Comparison of ENCODE assay signal across 13 mouse cellular contexts in the genomic region with DNA sequence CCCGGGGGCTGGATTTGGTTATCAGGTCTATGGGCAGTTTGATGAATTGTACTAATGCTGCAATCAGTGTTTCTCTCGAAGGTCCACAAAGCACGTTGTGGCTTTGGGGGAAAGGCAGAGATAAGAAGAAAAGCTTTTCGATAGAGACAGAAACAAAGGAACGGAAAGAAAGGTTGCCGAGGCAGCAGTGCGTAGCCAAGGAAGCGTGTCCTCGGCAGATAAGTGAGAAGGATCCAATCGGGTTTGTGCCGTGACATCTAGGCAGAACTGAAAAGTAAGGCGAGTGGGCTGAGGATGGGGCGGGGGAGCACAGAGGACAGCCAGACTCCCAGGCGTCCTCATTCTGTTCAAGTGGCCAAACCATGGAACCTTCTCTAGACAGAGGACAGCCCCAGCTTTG.
DNase-seq lines count a peak whose midpoint lies in the region; ATAC-seq lines count a peak whose summit lies in the region.
"Had no signal": no experiment of that assay in that cellular context is flagged by ENCODE, and none has a peak within 500 bp of the region (broad histone marks: within the 10 kb centered on the region; RNA-seq: fewer than 3 reads in every experiment).

No protein-coding gene starts in this region.

- no peaks in the 10 kb centered on the region for H3K36me3 ChIP-seq in neural tube, embryonic 12.5 days
- H3K36me3 ChIP-seq in hindbrain, embryonic 12.5 days = no peaks in the 10 kb centered on the region
- no peaks in the 10 kb centered on the region for H3K36me3 ChIP-seq in midbrain, embryonic 10.5 days
- H3K36me3 ChIP-seq: stomach, embryonic 15.5 days had no signal

- no peaks in the 10 kb centered on the region for H3K9me3 ChIP-seq in neural tube, embryonic 12.5 days
- no peaks in the 10 kb centered on the region for H3K9me3 ChIP-seq in hindbrain, embryonic 12.5 days (replicated peaks)
- no peaks in the 10 kb centered on the region for H3K9me3 ChIP-seq in midbrain, embryonic 10.5 days (replicated peaks)
- H3K9me3 ChIP-seq: megakaryocyte, embryonic 14.5 days; stomach, embryonic 15.5 days had no signal

- H3K27ac ChIP-seq in neural tube, embryonic 12.5 days = no peak overlapping the region
- no peak overlapping the region for H3K27ac ChIP-seq in hindbrain, embryonic 12.5 days
- H3K27ac ChIP-seq in midbrain, embryonic 10.5 days (replicated peaks) = 0 out of 2 replicates have a peak overlapping the region, but pooled peaks have one; percentile 42
- H3K27ac ChIP-seq: layer of hippocampus, adult 2 months; stomach, embryonic 15.5 days had no signal

- peak; percentile 25; the same call in 1 of the 2 replicates for ATAC-seq in neural tube, embryonic 12.5 days (ENCODE audit: low FRiP score, low read depth)
- peak; percentile 59; the same call in 1 of the 2 replicates for ATAC-seq in hindbrain, embryonic 12.5 days (ENCODE audit: low FRiP score)
- no peak for ATAC-seq in activated CD4-positive, CD25-positive, alpha-beta regulatory T cell, adult 4 months

- DNase-seq in neural tube, embryonic 10.5 days (ENCODE audit: extremely low spot score, low spot score) = no peak
- DNase-seq in midbrain, embryonic 10.5 days (ENCODE audit: low spot score) = no peak
- DNase-seq in T-cell, adult 2 months (ENCODE audit: low spot score) = no peak
- DNase-seq in layer of hippocampus, adult 8-10 months (ENCODE audit: low spot score in 2 of 2) = no peak
- DNase-seq: kidney, adult 2 months; left cerebral cortex, postnatal 4 days; lung, adult 2 months had no signal

- no peak overlapping the region for H3K4me3 ChIP-seq in neural tube, embryonic 12.5 days
- no peak overlapping the region for H3K4me3 ChIP-seq in hindbrain, embryonic 12.5 days
- H3K4me3 ChIP-seq in midbrain, embryonic 10.5 days = no peak overlapping the region
- H3K4me3 ChIP-seq: layer of hippocampus, adult 2 months; megakaryocyte, embryonic 14.5 days; stomach, embryonic 15.5 days had no signal

- no peak overlapping the region for H3K9ac ChIP-seq in neural tube, embryonic 12.5 days
- no peak overlapping the region for H3K9ac ChIP-seq in hindbrain, embryonic 12.5 days
- H3K9ac ChIP-seq: stomach, embryonic 15.5 days had no signal

- WGBS in neural tube, embryonic 12.5 days = 55% methylated on average over 14 of the region's 14 CpGs
- WGBS in hindbrain, embryonic 12.5 days = 40% methylated on average over 14 of the region's 14 CpGs
- WGBS in midbrain, embryonic 10.5 days = 40% methylated on average over 14 of the region's 14 CpGs

- H3K4me1 ChIP-seq in neural tube, embryonic 12.5 days = peaks cover 4% of the 10 kb centered on the region; the same call in 1 of the 2 replicates
- H3K4me1 ChIP-seq in hindbrain, embryonic 12.5 days = peaks cover 11% of the 10 kb centered on the region
- peaks cover 8% of the 10 kb centered on the region for H3K4me1 ChIP-seq in midbrain, embryonic 10.5 days

- no peaks in the 10 kb centered on the region for H3K27me3 ChIP-seq in neural tube, embryonic 12.5 days (replicated peaks)
- H3K27me3 ChIP-seq in hindbrain, embryonic 12.5 days = no peaks in the 10 kb centered on the region
- no peaks in the 10 kb centered on the region for H3K27me3 ChIP-seq in midbrain, embryonic 10.5 days (ENCODE audit: low read depth, poor library complexity, severe bottlenecking)
- H3K27me3 ChIP-seq: stomach, embryonic 15.5 days had no signal

- H3K4me2 ChIP-seq in neural tube, embryonic 12.5 days (replicated peaks) = no peak overlapping the region
- no peak overlapping the region for H3K4me2 ChIP-seq in hindbrain, embryonic 12.5 days (replicated peaks)
- H3K4me2 ChIP-seq: stomach, embryonic 15.5 days had no signal
